Mouse (Mus musculus): ENCODE data around the gene Rbm17.
A peak's percentile ranks its signal among the peaks of the same experiment; 100 is the strongest.
"Not testable (repeated sequence)": the region's sequence is repeated elsewhere in the genome, so short reads cannot be mapped to it uniquely, and the experiment has no call there.

Gene Rbm17

GRCm38 (mm10) chr2:11545380-11545779, 58.6 kb downstream of the Rbm17 start:
- DNase-seq (ENCODE audit: low spot score in 2 of 2), result no peak

DNA sequence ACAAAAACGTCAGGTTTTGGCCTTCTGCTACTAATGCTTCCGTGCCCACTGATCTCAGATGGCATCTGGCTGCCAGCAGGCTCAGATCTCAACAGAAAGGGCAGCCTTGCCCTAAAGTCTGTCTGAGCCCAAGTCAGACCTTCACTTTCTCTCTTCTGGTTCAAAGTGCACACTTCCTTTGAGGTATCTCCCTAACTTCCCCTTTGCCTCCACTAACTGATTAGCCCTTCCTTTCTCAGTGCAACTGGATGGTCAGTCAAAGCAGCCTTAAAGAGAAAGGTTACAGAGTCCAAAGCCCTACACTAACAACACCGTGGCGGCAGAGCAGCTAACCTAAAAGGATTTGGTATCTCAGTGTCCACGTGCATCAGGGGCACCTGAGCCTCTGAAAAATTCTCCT, 59.6 kb downstream of the Rbm17 start:
- no peak for DNase-seq (ENCODE audit: low spot score in 2 of 2)

DNA sequence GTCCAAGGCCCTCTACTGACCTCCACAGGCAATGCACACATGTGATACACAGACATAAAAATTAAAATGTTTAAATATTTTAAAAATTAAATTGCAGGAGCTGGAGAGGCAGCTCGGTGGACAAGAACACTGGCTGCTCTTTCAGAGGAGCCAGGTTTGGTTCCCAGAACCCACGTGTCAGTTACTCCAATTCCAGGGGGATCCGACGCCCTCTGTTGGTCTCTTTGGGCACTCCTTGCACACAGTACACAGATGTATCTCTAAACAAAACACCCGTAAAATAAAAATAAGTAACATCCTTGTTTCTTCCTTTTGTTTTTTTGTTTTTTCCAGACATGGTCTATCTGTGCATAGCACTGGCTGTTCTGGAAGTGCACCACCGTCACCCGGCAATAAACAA, 60.8 kb downstream of the Rbm17 start:
- DNase-seq (ENCODE audit: low spot score in 2 of 2), result no peak

DNA sequence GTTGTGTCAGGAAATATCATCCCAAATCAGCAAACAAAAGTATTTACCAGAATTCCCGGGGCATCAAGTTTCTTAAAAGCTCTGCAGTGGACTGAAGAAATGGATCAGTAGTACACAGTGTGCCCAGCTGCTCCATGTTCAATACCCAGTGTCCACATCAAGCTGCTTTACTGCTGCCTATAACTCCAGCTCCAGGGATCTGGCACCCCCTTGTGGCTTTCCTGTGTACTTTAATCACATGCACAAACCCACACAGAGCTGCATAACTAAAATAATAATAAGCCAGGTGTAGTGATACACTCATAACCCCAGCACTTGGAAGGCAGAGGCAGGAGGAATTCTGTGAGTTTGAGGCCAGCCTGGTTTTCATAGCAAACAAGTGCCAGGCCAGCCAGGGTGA, 61.3 kb downstream of the Rbm17 start:
- peak; percentile 59 to 76 for DNase-seq (ENCODE audit: low spot score in 2 of 2)

- no peak for DNase-seq (ENCODE audit: low spot score in 2 of 2)
Measured at GRCm38 (mm10) chr2:11542121-11542520, 61.8 kb downstream of the Rbm17 start.

- not testable (repeated sequence) for DNase-seq (ENCODE audit: low spot score in 2 of 2)
Measured at GRCm38 (mm10) chr2:11541528-11541927, 62.4 kb downstream of the Rbm17 start.

DNA sequence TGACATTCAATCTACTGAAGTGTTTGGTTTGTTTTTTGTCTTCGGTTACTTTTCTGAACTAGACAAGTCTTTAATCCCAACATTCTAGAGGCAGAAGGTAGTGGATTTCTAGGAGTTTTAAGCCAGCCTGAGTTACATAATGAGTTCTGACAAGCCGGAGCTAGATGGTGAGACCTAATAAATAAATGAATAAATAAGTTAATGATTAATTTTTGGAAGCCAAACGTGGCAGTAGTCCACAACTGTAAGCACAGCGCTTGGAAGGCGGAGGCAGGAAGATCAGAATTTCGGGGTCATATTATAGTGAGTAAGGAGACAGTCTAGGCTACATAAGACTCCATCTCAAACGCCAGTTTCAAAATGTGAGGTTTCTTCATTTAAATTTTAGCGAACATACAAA, 68.0 kb downstream of the Rbm17 start:
- DNase-seq (ENCODE audit: low spot score in 2 of 2), result no peak

All from natural killer cell, adult 2 months (primary cell).